Comparison of ENCODE assay signal across 17 mouse cellular contexts in the genomic region with DNA sequence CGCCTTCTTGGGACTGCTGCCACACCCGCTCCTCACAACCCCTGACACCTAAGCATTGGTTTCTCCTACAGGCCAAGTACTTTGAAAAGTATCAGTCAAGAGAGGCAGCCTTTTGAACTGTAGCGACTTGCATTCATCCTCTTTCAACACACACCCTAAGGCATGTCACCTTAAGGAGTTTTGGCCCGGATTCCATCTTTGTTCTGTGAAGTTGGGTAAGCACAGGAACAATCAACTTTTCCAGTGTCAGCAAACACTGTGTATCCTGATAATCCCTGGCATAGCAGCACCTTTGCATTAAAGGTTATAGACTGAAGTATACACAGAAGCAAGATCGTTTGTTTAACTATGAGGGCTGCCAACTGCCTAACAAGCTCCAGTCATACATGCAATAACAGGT.
"Had no signal": no experiment of that assay in that cellular context is flagged by ENCODE, and none has a peak within 500 bp of the region (broad histone marks: within the 10 kb centered on the region; RNA-seq: fewer than 3 reads in every experiment).

No protein-coding gene starts in this region.

- DNase-seq: cerebellum, adult 2 months; cerebellum, adult 8-10 months; cerebellum, adult 9-10 months; cerebellum, adult 9-11 months; cerebellum, postnatal 10 days; cerebellum, postnatal 14 days; cerebellum, postnatal 25 days; cerebellum, postnatal 36 days; embryo, embryonic 11 days; forebrain, postnatal 0 days; gastrocnemius, adult 2 months; gastrocnemius, postnatal 10 days; gastrocnemius, postnatal 14 days; gastrocnemius, postnatal 25 days; gastrocnemius, postnatal 36 days; heart, adult 18-20 months; heart, adult 2 months had no signal
